Mouse (Mus musculus) spleen, adult 2 months (tissue): Measurements from ENCODE around the gene Haghl.

Experiments used
- CTCF ChIP-seq: fragments of 200-500 bp; IDR thresholded peaks from 2 replicates; pipeline ENCODE4 v1.5.1; 2011; ENCODE audit warnings: mild to moderate bottlenecking, inconsistent platforms; ENCODE audit not compliant: insufficient read depth, insufficient read length, insufficient replicate concordance; ENCODE audit errors: extremely low read depth
- POLR2A ChIP-seq: fragments of 200-500 bp; IDR thresholded peaks from 2 replicates; pipeline ENCODE4 v1.6.1; 2011; ENCODE audit warnings: low read depth, low read length, inconsistent platforms

DNA sequence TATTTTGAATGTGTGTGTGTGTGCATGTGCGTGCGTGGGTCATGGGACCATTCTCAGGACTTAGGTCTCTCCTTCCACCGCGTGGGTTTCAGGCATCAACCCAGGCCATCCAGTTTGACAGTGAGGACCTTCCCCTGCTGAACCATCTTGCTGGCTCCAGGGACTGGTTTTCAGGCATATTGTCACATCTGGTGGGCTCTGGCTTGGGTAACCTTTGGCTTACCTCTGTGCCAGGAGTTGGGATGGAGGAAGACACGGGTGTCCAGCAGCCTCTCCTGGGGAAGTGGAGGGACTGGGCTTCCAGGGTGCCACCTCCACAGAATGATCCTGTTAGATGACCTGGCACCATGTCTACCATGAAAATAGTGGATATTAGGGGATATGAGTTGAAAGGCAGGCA is 7.5 kb downstream of the Haghl start:
- TF ChIP-seq POLR2A = no peak
- TF ChIP-seq CTCF = no peak
